Comparison of ENCODE assay signal across 32 mouse cellular contexts in genomic region chr2:25828344-25828947, GRCm38 (mm10). TPM values are rescaled to one million over a fixed set of nuclear protein-coding genes. Genes with fewer than 3 reads are reported as not detected.
DNase-seq lines count a peak whose midpoint lies in the region; ATAC-seq lines count a peak whose summit lies in the region.
"Had no signal": no experiment of that assay in that cellular context is flagged by ENCODE, and none has a peak within 500 bp of the region (broad histone marks: within the 10 kb centered on the region; RNA-seq: fewer than 3 reads in every experiment).

No protein-coding gene starts in this region.

- intact Hi-C loops in left cerebral cortex, postnatal 4 days (cut with DNase I), result loop anchor here (10.0 kb wide), 1 partner anchor 954 kb away; no protein-coding TSS in a partner anchor

- peak; percentile 69 for ATAC-seq in inflammation-experienced regulatory T-cells, adult 6 months
- no peak for ATAC-seq in monocyte, adult 5-6 weeks (replicated peaks; ENCODE audit: insufficient number of reproducible peaks, low FRiP score, low TSS enrichment, poor library complexity, severe bottlenecking)
- ATAC-seq: forebrain, embryonic 14.5 days; intestine, embryonic 15.5 days had no signal

- peak; percentile 51 for DNase-seq in 416B (ENCODE audit: low read depth)
- DNase-seq in CD8-positive naive resting alpha-beta T cell, adult 2 months (ENCODE audit: low read depth in 2 of 2, low spot score in 2 of 2), result peak; percentile 42 to 51
- DNase-seq in thymus, postnatal 0 days (ENCODE audit: low spot score), result peak; percentile 74
- no peak for DNase-seq in kidney, postnatal 10 days
- DNase-seq in layer of hippocampus, adult 11-12 months (ENCODE audit: low spot score), result no peak
- no peak for DNase-seq in left cerebral cortex, postnatal 4 days
- DNase-seq: adrenal gland, postnatal 25 days; cerebellum, adult 8-10 months; cerebellum, postnatal 36 days; gastrocnemius, postnatal 14 days; heart, adult 2 months; kidney, adult 9 months; kidney, postnatal 4 days; midbrain, embryonic 14.5 days had no signal

RNA-seq across cellular contexts. Expression of gene Lcn9, which starts 5.5 kb away (rescaled TPM):
- not detected for polyA plus RNA-seq in inflammation-experienced regulatory T-cells, adult 6 months (2017; shearing (Covaris generic))
- polyA plus RNA-seq in thymus, postnatal 0 days (2015; fragmentation: Nextera tagmentation; extraction: Ambion mirVana), result 0.17 TPM in 1 of 2 replicates, not detected in the other
- total RNA-seq in monocyte, adult 5-6 weeks (2017), result not detected in 3 replicates
- not detected for total RNA-seq in left cerebral cortex, postnatal 4 days (2021)
- total RNA-seq: adrenal gland, postnatal 25 days; gastrocnemius, postnatal 14 days; heart, adult 2 months; heart, postnatal 25 days; layer of hippocampus, postnatal 10 days; left cerebral cortex, adult 8-10 months; liver, adult 2 months had no signal
- polyA plus RNA-seq: brain, embryonic 14.5 days; embryonic facial prominence, embryonic 14.5 days; forebrain, embryonic 14.5 days; heart, adult 2 months; heart, embryonic 14.5 days; hindbrain, embryonic 14.5 days; intestine, embryonic 15.5 days; limb, embryonic 11.5 days; liver, adult 2 months; liver, embryonic 16.5 days; lung, embryonic 16.5 days; macrophage; midbrain, embryonic 14.5 days; neural tube, embryonic 13.5 days; stomach, embryonic 15.5 days had no signal

RNA-seq across cellular contexts. Expression of gene Glt6d1, which starts 12.8 kb away (rescaled TPM):
- not detected for polyA plus RNA-seq in inflammation-experienced regulatory T-cells, adult 6 months (2017; shearing (Covaris generic))
- polyA plus RNA-seq in thymus, postnatal 0 days (2015; fragmentation: Nextera tagmentation; extraction: Ambion mirVana), result not detected in 2 replicates
- not detected in 3 replicates for total RNA-seq in monocyte, adult 5-6 weeks (2017)
- total RNA-seq in left cerebral cortex, postnatal 4 days (2021), result not detected
- total RNA-seq: adrenal gland, postnatal 25 days; gastrocnemius, postnatal 14 days; heart, adult 2 months; heart, postnatal 25 days; layer of hippocampus, postnatal 10 days; left cerebral cortex, adult 8-10 months; liver, adult 2 months had no signal
- polyA plus RNA-seq: brain, embryonic 14.5 days; embryonic facial prominence, embryonic 14.5 days; forebrain, embryonic 14.5 days; heart, adult 2 months; heart, embryonic 14.5 days; hindbrain, embryonic 14.5 days; intestine, embryonic 15.5 days; limb, embryonic 11.5 days; liver, adult 2 months; liver, embryonic 16.5 days; lung, embryonic 16.5 days; macrophage; midbrain, embryonic 14.5 days; neural tube, embryonic 13.5 days; stomach, embryonic 15.5 days had no signal

RNA-seq across cellular contexts. Expression of gene Sohlh1, which starts 18.6 kb away (rescaled TPM):
- under 1 TPM in 2 of 3 experiments, not detected in 1; 0.46 to 0.52 TPM for polyA plus RNA-seq in inflammation-experienced regulatory T-cells, adult 6 months (2017; shearing (Covaris generic))
- 0.19 and 0.25 TPM in 2 replicates for polyA plus RNA-seq in thymus, postnatal 0 days (2015; fragmentation: Nextera tagmentation; extraction: Ambion mirVana)
- 0.39 TPM in 1 of 3 replicates, not detected in the others for total RNA-seq in monocyte, adult 5-6 weeks (2017)
- not detected for total RNA-seq in left cerebral cortex, postnatal 4 days (2021)
- total RNA-seq: adrenal gland, postnatal 25 days; gastrocnemius, postnatal 14 days; heart, adult 2 months; heart, postnatal 25 days; layer of hippocampus, postnatal 10 days; left cerebral cortex, adult 8-10 months; liver, adult 2 months had no signal
- polyA plus RNA-seq: brain, embryonic 14.5 days; embryonic facial prominence, embryonic 14.5 days; forebrain, embryonic 14.5 days; heart, adult 2 months; heart, embryonic 14.5 days; hindbrain, embryonic 14.5 days; intestine, embryonic 15.5 days; limb, embryonic 11.5 days; liver, adult 2 months; liver, embryonic 16.5 days; lung, embryonic 16.5 days; macrophage; midbrain, embryonic 14.5 days; neural tube, embryonic 13.5 days; stomach, embryonic 15.5 days had no signal

RNA-seq across cellular contexts. Expression of gene Kcnt1, which starts 35.1 kb away (rescaled TPM):
- not detected for polyA plus RNA-seq in inflammation-experienced regulatory T-cells, adult 6 months (2017; shearing (Covaris generic))
- polyA plus RNA-seq in thymus, postnatal 0 days (2015; fragmentation: Nextera tagmentation; extraction: Ambion mirVana), result 0.14 and 0.18 TPM in 2 replicates
- 0.43 TPM in 1 of 3 replicates, not detected in the others for total RNA-seq in monocyte, adult 5-6 weeks (2017)
- 10 to 100 TPM; 62.7 to 81.2 TPM for total RNA-seq in left cerebral cortex, postnatal 4 days (2021)
- polyA plus RNA-seq: heart, embryonic 14.5 days; liver, embryonic 16.5 days; macrophage had no signal

RNA-seq across cellular contexts. Expression of gene Gm13539, which starts 46.4 kb away (rescaled TPM):
- polyA plus RNA-seq in inflammation-experienced regulatory T-cells, adult 6 months (2017; shearing (Covaris generic)), result not detected
- polyA plus RNA-seq in thymus, postnatal 0 days (2015; fragmentation: Nextera tagmentation; extraction: Ambion mirVana), result 2.3 and 2.6 TPM in 2 replicates
- not detected in 3 replicates for total RNA-seq in monocyte, adult 5-6 weeks (2017)
- total RNA-seq in left cerebral cortex, postnatal 4 days (2021), result not detected
- total RNA-seq: adrenal gland, postnatal 25 days; gastrocnemius, postnatal 14 days; heart, adult 2 months; heart, postnatal 25 days; layer of hippocampus, postnatal 10 days; left cerebral cortex, adult 8-10 months; liver, adult 2 months had no signal
- polyA plus RNA-seq: brain, embryonic 14.5 days; embryonic facial prominence, embryonic 14.5 days; forebrain, embryonic 14.5 days; heart, adult 2 months; heart, embryonic 14.5 days; hindbrain, embryonic 14.5 days; intestine, embryonic 15.5 days; liver, adult 2 months; liver, embryonic 16.5 days; lung, embryonic 16.5 days; macrophage; midbrain, embryonic 14.5 days; neural tube, embryonic 13.5 days; stomach, embryonic 15.5 days had no signal

Comparison
In these comparisons a context has a peak if more than half of its experiments do, and no peak if none do; other contexts are left out.
1. DNase-seq: peak in 416B (single experiment), CD8-positive naive resting alpha-beta T cell, adult 2 months (2 of 2) and thymus, postnatal 0 days (single experiment); none in kidney, postnatal 10 days (single experiment), layer of hippocampus, adult 11-12 months (single experiment) and left cerebral cortex, postnatal 4 days (single experiment).